Mouse (Mus musculus) olfactory bulb, adult 2 months (tissue): ENCODE measurements around the gene Rasl10b.

Experiments
- CTCF ChIP-seq: fragments of 200-500 bp; IDR thresholded peaks from 2 replicates; pipeline ENCODE4 v1.5.1; 2012; ENCODE audit warnings: low read depth, mild to moderate bottlenecking, low read length, moderate library complexity; ENCODE audit not compliant: insufficient read depth
- POLR2A ChIP-seq: fragments of 200-500 bp; IDR thresholded peaks from 2 replicates; pipeline ENCODE4 v1.6.1; 2012; ENCODE audit warnings: mild to moderate bottlenecking, low read depth, low read length, moderate library complexity; ENCODE audit not compliant: insufficient read depth

DNA sequence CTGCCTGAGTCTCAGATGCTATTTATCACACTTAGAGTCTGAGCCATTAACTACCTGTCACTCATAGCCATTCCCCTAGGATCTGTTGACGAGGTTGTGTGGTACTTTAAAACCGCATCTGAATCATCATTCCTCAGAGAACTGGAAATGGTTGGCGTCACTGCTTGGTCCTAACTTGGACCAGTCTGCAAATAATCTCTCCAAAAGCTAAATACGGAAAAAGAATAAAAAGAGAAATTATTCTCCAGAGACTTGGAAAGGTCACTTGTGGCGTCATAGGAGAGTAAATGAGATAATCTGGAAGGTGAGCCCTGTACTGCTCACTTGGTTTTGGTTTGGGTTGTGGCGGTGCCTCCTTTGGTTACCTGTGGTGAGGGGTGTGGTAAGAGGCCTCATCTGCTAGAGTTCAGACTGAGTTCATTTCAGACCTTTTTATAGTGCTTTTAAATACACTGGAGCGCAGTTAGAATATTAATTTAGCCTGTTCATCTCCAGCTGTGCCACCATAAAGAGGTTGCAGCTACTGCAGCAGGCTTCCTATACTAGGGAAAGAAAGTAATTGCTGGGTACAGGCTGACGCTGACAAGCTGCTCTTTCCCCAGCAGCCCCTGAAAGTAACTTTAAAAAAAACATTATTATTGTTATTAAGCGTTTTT, 25.9 kb upstream of the Rasl10b start:
- TF ChIP-seq CTCF (no peak), POLR2A (no peak)
